Mouse (Mus musculus): ENCODE measurements around the gene Dbn1.

The Dbn1 gene

GRCm38 (mm10) chr13:55487578-55488498, at the start of gene Dbn1:
Gene Dbn1, minus strand, starts transcription at chr13:55488111.
- 0 out of 2 replicates have a peak, but pooled peaks have one; percentile 38 for ATAC-seq (ENCODE audit: insufficient number of reproducible peaks, low FRiP score, low TSS enrichment)

GRCm38 (mm10) chr13:55536194-55537175, 48.6 kb upstream of the Dbn1 start, which contains the start of gene Ddx41:
Gene Ddx41, minus strand, starts transcription at chr13:55536658.
- ATAC-seq (ENCODE audit: insufficient number of reproducible peaks, low FRiP score, low TSS enrichment): peak; percentile 92

GRCm38 (mm10) chr13:55535796-55536193, 47.9 kb upstream of the Dbn1 start:
- ATAC-seq (ENCODE audit: insufficient number of reproducible peaks, low FRiP score, low TSS enrichment): no peak

GRCm38 (mm10) chr13:55535191-55535590, 47.3 kb upstream of the Dbn1 start:
- ATAC-seq (ENCODE audit: insufficient number of reproducible peaks, low FRiP score, low TSS enrichment): no peak

- ATAC-seq (ENCODE audit: insufficient number of reproducible peaks, low FRiP score, low TSS enrichment): no peak
Measured at GRCm38 (mm10) chr13:55529198-55529915, 41.4 kb upstream of the Dbn1 start, which contains the start of gene Dok3. Gene Dok3, minus strand, starts transcription at chr13:55529296.

GRCm38 (mm10) chr13:55527834-55528772, 40.2 kb upstream of the Dbn1 start:
- ATAC-seq (ENCODE audit: insufficient number of reproducible peaks, low FRiP score, low TSS enrichment): no peak

- ATAC-seq (ENCODE audit: insufficient number of reproducible peaks, low FRiP score, low TSS enrichment): no peak
Measured at GRCm38 (mm10) chr13:55527212-55527611, 39.3 kb upstream of the Dbn1 start.

GRCm38 (mm10) chr13:55525733-55526553, 38.0 kb upstream of the Dbn1 start:
- ATAC-seq (ENCODE audit: insufficient number of reproducible peaks, low FRiP score, low TSS enrichment): no peak

GRCm38 (mm10) chr13:55523951-55524600, 36.2 kb upstream of the Dbn1 start:
- ATAC-seq (ENCODE audit: insufficient number of reproducible peaks, low FRiP score, low TSS enrichment): no peak

- ATAC-seq (ENCODE audit: insufficient number of reproducible peaks, low FRiP score, low TSS enrichment): no peak
Measured at GRCm38 (mm10) chr13:55523278-55523677, 35.4 kb upstream of the Dbn1 start.

GRCm38 (mm10) chr13:55522730-55523129, 34.8 kb upstream of the Dbn1 start:
- no peak for ATAC-seq (ENCODE audit: insufficient number of reproducible peaks, low FRiP score, low TSS enrichment)

GRCm38 (mm10) chr13:55519606-55520005, 31.7 kb upstream of the Dbn1 start:
- ATAC-seq (ENCODE audit: insufficient number of reproducible peaks, low FRiP score, low TSS enrichment): no peak

GRCm38 (mm10) chr13:55516955-55517354, 29.0 kb upstream of the Dbn1 start:
- ATAC-seq (ENCODE audit: insufficient number of reproducible peaks, low FRiP score, low TSS enrichment): no peak

GRCm38 (mm10) chr13:55513828-55514227, 25.9 kb upstream of the Dbn1 start:
- no peak for ATAC-seq (ENCODE audit: insufficient number of reproducible peaks, low FRiP score, low TSS enrichment)

- ATAC-seq (ENCODE audit: insufficient number of reproducible peaks, low FRiP score, low TSS enrichment): peak; percentile 71
Measured at GRCm38 (mm10) chr13:55513111-55513748, 25.3 kb upstream of the Dbn1 start, which contains the start of gene Pdlim7. Gene Pdlim7, minus strand, starts transcription at chr13:55513676.

GRCm38 (mm10) chr13:55512379-55513031, 24.6 kb upstream of the Dbn1 start:
- 0 out of 2 replicates have a peak, but pooled peaks have one; percentile 19 for ATAC-seq (ENCODE audit: insufficient number of reproducible peaks, low FRiP score, low TSS enrichment)

GRCm38 (mm10) chr13:55511492-55511861, 23.6 kb upstream of the Dbn1 start:
- no peak for ATAC-seq (ENCODE audit: insufficient number of reproducible peaks, low FRiP score, low TSS enrichment)

All from cerebellum, adult (tissue).